ENCODE assay signal across 30 mouse cellular contexts in the genomic region with DNA sequence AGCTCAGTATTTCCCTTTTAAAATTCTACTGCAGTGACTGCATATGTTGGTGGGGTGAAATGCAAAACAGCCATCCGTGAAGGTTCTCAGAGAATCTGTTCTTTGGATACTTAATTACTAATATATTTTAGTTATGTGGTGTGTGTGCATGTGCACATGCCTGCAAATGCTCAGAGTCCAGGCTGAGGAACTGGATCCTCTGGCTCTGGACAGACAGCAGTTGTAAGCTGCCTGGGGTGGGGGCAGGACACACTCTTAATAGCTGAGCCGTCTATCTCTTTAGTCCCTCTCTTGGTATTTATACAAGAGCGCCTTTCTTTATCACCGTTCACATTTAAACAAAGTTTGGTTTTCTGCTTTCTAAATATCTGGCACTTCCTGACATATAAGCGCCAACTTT. TPM values are rescaled to one million over a fixed set of nuclear protein-coding genes. Genes with fewer than 3 reads are reported as not detected.
"Had no signal": no experiment of that assay in that cellular context is flagged by ENCODE, and none has a peak within 500 bp of the region (broad histone marks: within the 10 kb centered on the region; RNA-seq: fewer than 3 reads in every experiment).

No protein-coding gene starts in this region.

- H3K27me3 ChIP-seq: heart, embryonic 12.5 days; heart, embryonic 13.5 days; heart, embryonic 15.5 days; hindbrain, embryonic 12.5 days; hindbrain, embryonic 13.5 days; hindbrain, embryonic 15.5 days; intestine, embryonic 15.5 days; kidney, embryonic 15.5 days had no signal

- H3K27ac ChIP-seq: heart, embryonic 13.5 days; heart, embryonic 15.5 days; hindbrain, embryonic 10.5 days; hindbrain, embryonic 12.5 days; hindbrain, embryonic 13.5 days; hindbrain, embryonic 14.5 days; hindbrain, embryonic 15.5 days; hindbrain, postnatal 0 days; intestine, embryonic 15.5 days; kidney, embryonic 15.5 days; kidney, postnatal 0 days; layer of hippocampus, adult 2 months; left cerebral cortex, adult 2 months had no signal

- DNase-seq: heart, postnatal 14 days; heart, postnatal 36 days; kidney, adult 11 months; kidney, adult 2 months; kidney, adult 8-10 months; kidney, adult 9 months; kidney, postnatal 14 days; layer of hippocampus, adult 9-11 months; layer of hippocampus, postnatal 36 days had no signal

- H3K4me3 ChIP-seq: heart, embryonic 12.5 days; heart, embryonic 13.5 days; heart, embryonic 15.5 days; hindbrain, embryonic 10.5 days; hindbrain, embryonic 12.5 days; hindbrain, embryonic 13.5 days; hindbrain, embryonic 15.5 days; intestine, embryonic 15.5 days; kidney, embryonic 15.5 days; layer of hippocampus, adult 2 months; left cerebral cortex, adult 2 months had no signal

- H3K9me3 ChIP-seq: heart, embryonic 12.5 days; heart, embryonic 13.5 days; heart, embryonic 15.5 days; hindbrain, embryonic 10.5 days; hindbrain, embryonic 12.5 days; hindbrain, embryonic 13.5 days; hindbrain, embryonic 15.5 days; intestine, embryonic 15.5 days; kidney, embryonic 15.5 days had no signal

- H3K9ac ChIP-seq: heart, embryonic 12.5 days; heart, embryonic 13.5 days; heart, embryonic 15.5 days; hindbrain, embryonic 12.5 days; hindbrain, embryonic 13.5 days; hindbrain, embryonic 14.5 days; hindbrain, embryonic 15.5 days; intestine, embryonic 15.5 days; kidney, embryonic 15.5 days had no signal

- ATAC-seq: hindbrain, embryonic 16.5 days; hindbrain, postnatal 0 days; inflammation-experienced regulatory T-cells, adult 6 months; intestine, embryonic 15.5 days; intestine, embryonic 16.5 days; intestine, postnatal 0 days had no signal

- H3K4me1 ChIP-seq: heart, embryonic 12.5 days; heart, embryonic 13.5 days; heart, embryonic 15.5 days; hindbrain, embryonic 10.5 days; intestine, embryonic 15.5 days; kidney, embryonic 15.5 days had no signal

- H3K4me2 ChIP-seq: heart, embryonic 12.5 days; heart, embryonic 13.5 days; heart, embryonic 15.5 days; hindbrain, embryonic 12.5 days; hindbrain, embryonic 13.5 days; hindbrain, embryonic 14.5 days; hindbrain, embryonic 15.5 days; intestine, embryonic 15.5 days; kidney, embryonic 15.5 days had no signal

RNA-seq across cellular contexts. Expression of gene Slc10a4, which starts 50.3 kb away (rescaled TPM):
- total RNA-seq: heart, postnatal 10 days; heart, postnatal 14 days; heart, postnatal 25 days; hematopoietic stem cell, adult 5-6 weeks had no signal
- polyA plus RNA-seq: inflammation-experienced regulatory T-cells, adult 6 months had no signal
